In the genomic region with DNA sequence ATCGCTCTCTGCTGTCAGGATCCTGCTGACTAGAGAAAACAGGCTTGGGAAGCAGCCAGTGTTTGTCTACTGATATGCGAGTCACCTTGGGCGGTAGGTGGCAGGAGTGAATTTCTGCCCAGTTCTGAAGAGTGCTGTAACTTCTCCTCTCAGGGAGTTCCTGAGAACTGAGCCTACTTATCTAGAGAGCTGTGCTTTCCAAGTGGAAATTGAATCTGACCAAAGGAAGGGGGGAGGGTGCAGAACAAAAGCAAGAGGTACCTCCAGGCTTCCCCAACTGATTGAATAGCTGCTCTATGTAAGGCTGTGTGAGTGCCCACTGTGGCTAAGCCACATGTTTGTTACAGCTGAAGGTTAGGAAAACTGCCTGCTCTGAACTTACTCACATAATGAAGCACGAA, we compare ENCODE assay signal across 10 mouse cellular contexts.
DNase-seq lines count a peak whose midpoint lies in the region; ATAC-seq lines count a peak whose summit lies in the region.
"Had no signal": no experiment of that assay in that cellular context is flagged by ENCODE, and none has a peak within 500 bp of the region (broad histone marks: within the 10 kb centered on the region; RNA-seq: fewer than 3 reads in every experiment).

No protein-coding gene starts in this region.

- no peaks in the 10 kb centered on the region for H3K36me3 ChIP-seq in embryonic facial prominence, embryonic 10.5 days (replicated peaks)
- no peaks in the 10 kb centered on the region for H3K36me3 ChIP-seq in hindbrain, embryonic 15.5 days
- no peaks in the 10 kb centered on the region for H3K36me3 ChIP-seq in midbrain, embryonic 14.5 days (ENCODE audit: control insufficient read depth, insufficient read depth, low read length)
- H3K36me3 ChIP-seq: G1E had no signal

- no peaks in the 10 kb centered on the region for H3K9me3 ChIP-seq in embryonic facial prominence, embryonic 10.5 days
- H3K9me3 ChIP-seq in hindbrain, embryonic 15.5 days, result no peaks in the 10 kb centered on the region
- H3K9me3 ChIP-seq in midbrain, embryonic 14.5 days (ENCODE audit: control insufficient read depth, low read length), result no peaks in the 10 kb centered on the region
- H3K9me3 ChIP-seq: G1E had no signal

- peaks cover 33% of the 10 kb centered on the region for H3K4me1 ChIP-seq in embryonic facial prominence, embryonic 10.5 days
- peaks cover 9% of the 10 kb centered on the region; the same call in 1 of the 2 replicates for H3K4me1 ChIP-seq in hindbrain, embryonic 15.5 days (replicated peaks)
- H3K4me1 ChIP-seq in midbrain, embryonic 14.5 days (ENCODE audit: control insufficient read depth, insufficient read depth, low read length), result peaks cover 11% of the 10 kb centered on the region; the same call in 1 of the 2 replicates

- H3K4me3 ChIP-seq in embryonic facial prominence, embryonic 10.5 days, result no peak overlapping the region
- H3K4me3 ChIP-seq in hindbrain, embryonic 15.5 days, result no peak overlapping the region
- no peak overlapping the region for H3K4me3 ChIP-seq in midbrain, embryonic 14.5 days (replicated peaks; ENCODE audit: low read depth, low read length)

- DNase-seq in kidney, adult 8-10 months, result peak; percentile 7 to 10
- no peak for DNase-seq in kidney, adult 18-20 months
- peak; percentile 18 for DNase-seq in embryonic facial prominence, embryonic 10.5 days (ENCODE audit: low spot score)
- DNase-seq in midbrain, embryonic 14.5 days, result peak; percentile 21
- no peak for DNase-seq in gastrocnemius, adult 18-20 months (ENCODE audit: low spot score)
- DNase-seq in gastrocnemius, postnatal 4 days (ENCODE audit: low spot score in 2 of 2), result no peak
- DNase-seq in right cerebral cortex, postnatal 4 days, result no peak
- DNase-seq: cerebellum, postnatal 25 days had no signal

- no peak for ATAC-seq in hindbrain, embryonic 15.5 days (ENCODE audit: low FRiP score, low read depth)
- no peak for ATAC-seq in midbrain, embryonic 14.5 days (ENCODE audit: low FRiP score, low TSS enrichment)

- no peaks in the 10 kb centered on the region; the same call in 1 of the 2 replicates for H3K27me3 ChIP-seq in embryonic facial prominence, embryonic 10.5 days (replicated peaks; ENCODE audit: low read depth, poor library complexity, severe bottlenecking)
- no peaks in the 10 kb centered on the region for H3K27me3 ChIP-seq in hindbrain, embryonic 15.5 days
- H3K27me3 ChIP-seq in midbrain, embryonic 14.5 days (ENCODE audit: control insufficient read depth, insufficient read depth, low read length), result no peaks in the 10 kb centered on the region

- WGBS in embryonic facial prominence, embryonic 10.5 days, result 34% methylated on average over 4 of the region's 4 CpGs
- 30% methylated on average over 4 of the region's 4 CpGs for WGBS in hindbrain, embryonic 15.5 days
- WGBS in midbrain, embryonic 14.5 days, result 25% methylated on average over 4 of the region's 4 CpGs

- H3K27ac ChIP-seq in embryonic facial prominence, embryonic 10.5 days (replicated peaks), result no peak overlapping the region; the same call in 1 of the 2 replicates
- 0 out of 2 replicates have a peak overlapping the region, but pooled peaks have one; percentile 5 for H3K27ac ChIP-seq in hindbrain, embryonic 15.5 days (replicated peaks)
- H3K27ac ChIP-seq in midbrain, embryonic 14.5 days (replicated peaks; ENCODE audit: low read depth, low read length), result no peak overlapping the region

- no peak overlapping the region for H3K4me2 ChIP-seq in hindbrain, embryonic 15.5 days
- no peak overlapping the region for H3K4me2 ChIP-seq in midbrain, embryonic 14.5 days (ENCODE audit: low read length)

- no peak overlapping the region for H3K9ac ChIP-seq in hindbrain, embryonic 15.5 days
- no peak overlapping the region for H3K9ac ChIP-seq in midbrain, embryonic 14.5 days (replicated peaks; ENCODE audit: low read length)

Comparison
In these comparisons a context has a peak if more than half of its experiments do, and no peak if none do; other contexts are left out.
1. DNase-seq: peak in kidney, adult 8-10 months (2 of 2), embryonic facial prominence, embryonic 10.5 days (single experiment) and midbrain, embryonic 14.5 days (single experiment); none in kidney, adult 18-20 months (single experiment), gastrocnemius, adult 18-20 months (single experiment), gastrocnemius, postnatal 4 days (0 of 2) and right cerebral cortex, postnatal 4 days (single experiment).